Mouse (Mus musculus): Measurements from ENCODE around the gene Tmem119.

GRCm38 (mm10) chr5:113824228-113824627 lies 23.9 kb upstream of the Tmem119 start:
- TF ChIP-seq CTCF (IDR thresholded peaks at IDR 0.05; ENCODE audit: low read depth, low read length) (no peak), POLR2A (IDR thresholded peaks at IDR 0.05; ENCODE audit: insufficient read depth, low read length) (no peak), EP300 (IDR thresholded peaks at IDR 0.05; ENCODE audit: insufficient read depth, low read depth, low read length) (no peak)
